In genomic region chr5:74240298-74240697, GRCm38 (mm10) we compare ENCODE assay signal across 21 mouse cellular contexts. TPM values are rescaled to one million over a fixed set of nuclear protein-coding genes. Genes with fewer than 3 reads are reported as not detected.
A peak's percentile ranks its signal among the peaks of the same experiment; 100 is the strongest.
DNase-seq lines count a peak whose midpoint lies in the region; ATAC-seq and TF ChIP-seq lines count a peak whose summit lies in the region.
"Had no signal": no experiment of that assay in that cellular context is flagged by ENCODE, and none has a peak within 500 bp of the region (broad histone marks: within the 10 kb centered on the region; RNA-seq: fewer than 3 reads in every experiment).

No protein-coding gene starts in this region.

- no peaks in the 10 kb centered on the region for H3K36me3 ChIP-seq in lung, embryonic 14.5 days (ENCODE audit: insufficient read depth)
- H3K36me3 ChIP-seq in lung, postnatal 0 days (ENCODE audit: insufficient read depth, low read length): no peaks in the 10 kb centered on the region
- H3K36me3 ChIP-seq in embryonic facial prominence, embryonic 10.5 days (replicated peaks): no peaks in the 10 kb centered on the region
- no peaks in the 10 kb centered on the region for H3K36me3 ChIP-seq in embryonic facial prominence, embryonic 12.5 days
- no peaks in the 10 kb centered on the region for H3K36me3 ChIP-seq in limb, embryonic 13.5 days
- H3K36me3 ChIP-seq: embryonic facial prominence, embryonic 13.5 days; forebrain, embryonic 12.5 days; heart, embryonic 10.5 days had no signal

- no peak overlapping the region for H3K4me3 ChIP-seq in lung, embryonic 14.5 days (ENCODE audit: low read depth, low read length)
- H3K4me3 ChIP-seq in lung, postnatal 0 days (ENCODE audit: low read depth, low read length): no peak overlapping the region
- H3K4me3 ChIP-seq in embryonic facial prominence, embryonic 10.5 days: no peak overlapping the region
- no peak overlapping the region for H3K4me3 ChIP-seq in embryonic facial prominence, embryonic 12.5 days
- H3K4me3 ChIP-seq in limb, embryonic 13.5 days: no peak overlapping the region
- H3K4me3 ChIP-seq: embryonic facial prominence, embryonic 13.5 days; forebrain, embryonic 12.5 days; heart, embryonic 10.5 days; hindbrain, embryonic 13.5 days had no signal

- DNase-seq in lung, embryonic 14.5 days: no peak
- DNase-seq in lung, postnatal 0 days (ENCODE audit: low spot score): no peak
- DNase-seq in embryonic facial prominence, embryonic 10.5 days (ENCODE audit: low spot score): no peak
- no peak for DNase-seq in embryo, embryonic 10.5 days (ENCODE audit: low spot score)
- DNase-seq: adrenal gland, adult 2 months; adrenal gland, postnatal 25 days; cerebellum, adult 2 months; cerebellum, postnatal 10 days; embryo, embryonic 11 days; gastrocnemius, postnatal 10 days; heart, adult 18-20 months; heart, postnatal 10 days; heart, postnatal 4 days had no signal

- H3K27ac ChIP-seq in lung, embryonic 14.5 days (ENCODE audit: low read depth): peak overlapping the region; percentile 60
- no peak overlapping the region for H3K27ac ChIP-seq in lung, postnatal 0 days (ENCODE audit: low read length)
- H3K27ac ChIP-seq in embryonic facial prominence, embryonic 10.5 days (replicated peaks): peak overlapping the region; percentile 25; the same call in 1 of the 2 replicates
- H3K27ac ChIP-seq in embryonic facial prominence, embryonic 12.5 days: peak overlapping the region; percentile 41; the same call in 1 of the 2 replicates
- peak overlapping the region; percentile 6; the same call in 1 of the 2 replicates for H3K27ac ChIP-seq in limb, embryonic 13.5 days
- H3K27ac ChIP-seq: embryonic facial prominence, embryonic 13.5 days; forebrain, embryonic 12.5 days; hindbrain, embryonic 13.5 days had no signal

- peak; percentile 29; the same call in 1 of the 2 replicates for ATAC-seq in lung, embryonic 14.5 days (ENCODE audit: insufficient read depth)
- ATAC-seq in lung, postnatal 0 days: no peak
- ATAC-seq in embryonic facial prominence, embryonic 12.5 days (ENCODE audit: insufficient number of reproducible peaks, insufficient read depth, low FRiP score, low TSS enrichment): no peak
- no peak for ATAC-seq in limb, embryonic 13.5 days (ENCODE audit: low FRiP score, low read depth)
- no peak for ATAC-seq in inflammation-experienced regulatory T-cells, adult 6 months
- ATAC-seq: forebrain, embryonic 16.5 days had no signal

- no peak overlapping the region for H3K9ac ChIP-seq in lung, embryonic 14.5 days
- H3K9ac ChIP-seq in lung, postnatal 0 days (replicated peaks; ENCODE audit: low read depth): no peak overlapping the region
- no peak overlapping the region for H3K9ac ChIP-seq in embryonic facial prominence, embryonic 12.5 days
- no peak overlapping the region for H3K9ac ChIP-seq in limb, embryonic 13.5 days
- H3K9ac ChIP-seq: embryonic facial prominence, embryonic 13.5 days; forebrain, embryonic 12.5 days; hindbrain, embryonic 13.5 days had no signal

- peaks cover 5% of the 10 kb centered on the region; the same call in 1 of the 2 replicates for H3K4me1 ChIP-seq in lung, embryonic 14.5 days (ENCODE audit: insufficient read depth)
- H3K4me1 ChIP-seq in lung, postnatal 0 days (ENCODE audit: insufficient read depth, low read depth, low read length): 0 out of 2 replicates have a peak, but pooled peaks cover 4% of the 10 kb centered on the region
- H3K4me1 ChIP-seq in embryonic facial prominence, embryonic 10.5 days: peaks cover 27% of the 10 kb centered on the region
- peaks cover 10% of the 10 kb centered on the region; the same call in 1 of the 2 replicates for H3K4me1 ChIP-seq in embryonic facial prominence, embryonic 12.5 days
- peaks cover 10% of the 10 kb centered on the region; the same call in 1 of the 2 replicates for H3K4me1 ChIP-seq in limb, embryonic 13.5 days
- H3K4me1 ChIP-seq: hindbrain, embryonic 13.5 days had no signal

- no peaks in the 10 kb centered on the region for H3K9me3 ChIP-seq in lung, embryonic 14.5 days (ENCODE audit: low read depth, low read length)
- H3K9me3 ChIP-seq in lung, postnatal 0 days (ENCODE audit: low read length): no peaks in the 10 kb centered on the region
- no peaks in the 10 kb centered on the region for H3K9me3 ChIP-seq in embryonic facial prominence, embryonic 10.5 days
- H3K9me3 ChIP-seq in embryonic facial prominence, embryonic 12.5 days: no peaks in the 10 kb centered on the region
- no peaks in the 10 kb centered on the region for H3K9me3 ChIP-seq in limb, embryonic 13.5 days
- H3K9me3 ChIP-seq: embryonic facial prominence, embryonic 13.5 days; forebrain, embryonic 12.5 days; heart, embryonic 10.5 days; hindbrain, embryonic 13.5 days had no signal

- no peak for TF ChIP-seq EP300 in lung, postnatal 0 days (IDR thresholded peaks at IDR 0.05)

- WGBS in lung, embryonic 14.5 days: 48% methylated on average over 8 of the region's 8 CpGs
- WGBS in lung, postnatal 0 days: 58% methylated on average over 8 of the region's 8 CpGs
- WGBS in embryonic facial prominence, embryonic 10.5 days: 69% methylated on average over 8 of the region's 8 CpGs
- whole genome bisulfite sequencing in embryonic facial prominence, embryonic 12.5 days: 66% methylated on average over 8 of the region's 8 CpGs
- 64% methylated on average over 8 of the region's 8 CpGs for WGBS in limb, embryonic 13.5 days

- no peak overlapping the region for H3K4me2 ChIP-seq in lung, embryonic 14.5 days
- H3K4me2 ChIP-seq in lung, postnatal 0 days (replicated peaks; ENCODE audit: low read depth, low read length): no peak overlapping the region
- H3K4me2 ChIP-seq in embryonic facial prominence, embryonic 12.5 days (replicated peaks): no peak overlapping the region
- no peak overlapping the region for H3K4me2 ChIP-seq in limb, embryonic 13.5 days (replicated peaks)
- H3K4me2 ChIP-seq: embryonic facial prominence, embryonic 13.5 days; forebrain, embryonic 12.5 days; hindbrain, embryonic 13.5 days had no signal

- no peak for TF ChIP-seq CTCF in lung, embryonic 14.5 days (IDR thresholded peaks at IDR 0.05; ENCODE audit: low read depth)
- TF ChIP-seq CTCF in lung, postnatal 0 days (IDR thresholded peaks at IDR 0.05): no peak

- H3K27me3 ChIP-seq in lung, embryonic 14.5 days (ENCODE audit: insufficient read depth, low read length): no peaks in the 10 kb centered on the region
- H3K27me3 ChIP-seq in lung, postnatal 0 days (replicated peaks; ENCODE audit: insufficient read depth, low read length): no peaks in the 10 kb centered on the region
- H3K27me3 ChIP-seq in embryonic facial prominence, embryonic 10.5 days (replicated peaks; ENCODE audit: low read depth, poor library complexity, severe bottlenecking): no peaks in the 10 kb centered on the region
- no peaks in the 10 kb centered on the region for H3K27me3 ChIP-seq in embryonic facial prominence, embryonic 12.5 days
- no peaks in the 10 kb centered on the region for H3K27me3 ChIP-seq in limb, embryonic 13.5 days
- H3K27me3 ChIP-seq: embryonic facial prominence, embryonic 13.5 days; forebrain, embryonic 12.5 days; hindbrain, embryonic 13.5 days had no signal

RNA-seq across cellular contexts. Expression of gene Rasl11b, which starts 45.2 kb away (rescaled TPM):
- 90.2 and 93.2 TPM in 2 replicates for polyA plus RNA-seq in lung, embryonic 14.5 days (2014; fragmentation: Nextera tagmentation; extraction: Ambion mirVana)
- 80.4 and 86.7 TPM in 2 replicates for polyA plus RNA-seq in lung, postnatal 0 days (2015; fragmentation: Nextera tagmentation; extraction: Ambion mirVana)
- 46.3 and 58.0 TPM in 2 replicates for polyA plus RNA-seq in embryonic facial prominence, embryonic 10.5 days (2016; fragmentation: Nextera tagmentation; extraction: Ambion mirVana)
- polyA plus RNA-seq in embryonic facial prominence, embryonic 12.5 days (2016; fragmentation: Nextera tagmentation; extraction: Ambion mirVana): 134 and 140 TPM in 2 replicates
- polyA plus RNA-seq in limb, embryonic 13.5 days (2015; fragmentation: Nextera tagmentation; extraction: Ambion mirVana): 147 and 149 TPM in 2 replicates
- 1 to 10 TPM in 2 of 3 experiments, under 1 TPM in 1; 0.53 to 2.9 (median 1.2) TPM for polyA plus RNA-seq in inflammation-experienced regulatory T-cells, adult 6 months (2017; shearing (Covaris generic))

Comparison
In these comparisons a context has a peak if more than half of its experiments do, and no peak if none do; other contexts are left out.
1. RNA of gene Rasl11b, which starts 45.2 kb away (polyA plus RNA-seq): 147 to 149 TPM in limb, embryonic 13.5 days, 134 to 140 TPM in embryonic facial prominence, embryonic 12.5 days, 90.2 to 93.2 TPM in lung, embryonic 14.5 days, 80.4 to 86.7 TPM in lung, postnatal 0 days and 46.3 to 58.0 TPM in embryonic facial prominence, embryonic 10.5 days; 0.53 to 2.9 TPM in inflammation-experienced regulatory T-cells, adult 6 months; every median in the first group is over 10 times any median in the second.